Mouse (Mus musculus) limb, embryonic 15.5 days (tissue): ENCODE data around the gene Hmg20b. TPM values are rescaled to one million over a fixed set of nuclear protein-coding genes. Genes with fewer than 3 reads are reported as not detected.

ENCODE experiments used
- ATAC-seq: fragments of 200-750 bp; cut with Nextera tagmentation; 2 replicates; pipeline ENCODE4 v1.8.0; 2017; ENCODE audit warnings: low read depth, moderate TSS enrichment; ENCODE audit not compliant: insufficient number of reproducible peaks, low FRiP score, low TSS enrichment
- H3K27ac ChIP-seq: fragments of 300-500 bp; sonication (generic); 2 replicates; pipeline ENCODE4 v1.5.1; 2015; ENCODE audit warnings: moderate library complexity, mild to moderate bottlenecking, inconsistent platforms
- H3K27me3 ChIP-seq: fragments of 300-500 bp; sonication (generic); 2 replicates; pipeline ENCODE4 v1.6.1; 2015; ENCODE audit warnings: inconsistent platforms
- H3K36me3 ChIP-seq: fragments of 300-500 bp; sonication (generic); 2 replicates; pipeline ENCODE4 v1.6.1; 2015; ENCODE audit warnings: inconsistent platforms
- H3K4me1 ChIP-seq: fragments of 300-500 bp; sonication (generic); 2 replicates; pipeline ENCODE4 v1.6.1; 2015; ENCODE audit warnings: inconsistent platforms
- H3K4me2 ChIP-seq: fragments of 300-500 bp; sonication (generic); 2 replicates; pipeline ENCODE4 v1.6.1; 2015; ENCODE audit warnings: mild to moderate bottlenecking, inconsistent platforms
- H3K4me3 ChIP-seq: fragments of 300-500 bp; sonication (generic); 2 replicates; pipeline ENCODE4 v1.5.1; 2015; ENCODE audit warnings: mild to moderate bottlenecking, inconsistent platforms
- H3K9ac ChIP-seq: fragments of 300-500 bp; sonication (generic); 2 replicates; pipeline ENCODE4 v1.6.1; 2015; ENCODE audit warnings: inconsistent platforms
- H3K9me3 ChIP-seq: fragments of 300-500 bp; sonication (generic); 2 replicates; pipeline ENCODE4 v1.6.1; 2016; ENCODE audit warnings: inconsistent platforms
- WGBS: fragments of 180-500 bp; shearing (Covaris S2); methylation state at CpG from one replicate; pipeline ENCODE4 v1.1.7; 2015; 5-methylcytosine and 5-hydroxymethylcytosine counted together
- polyA plus RNA-seq: library from polyadenylated mRNA; unstranded; fragments of >200 nt; fragmentation: Nextera tagmentation; extraction: Ambion mirVana; gene quantifications from 2 replicates; pipeline ENCODE4 v1.2.1, GENCODE M21; 2015

Gene Hmg20b
- polyA plus RNA-seq, 1 experiment from 2014 or later = 89.9 TPM

DNA sequence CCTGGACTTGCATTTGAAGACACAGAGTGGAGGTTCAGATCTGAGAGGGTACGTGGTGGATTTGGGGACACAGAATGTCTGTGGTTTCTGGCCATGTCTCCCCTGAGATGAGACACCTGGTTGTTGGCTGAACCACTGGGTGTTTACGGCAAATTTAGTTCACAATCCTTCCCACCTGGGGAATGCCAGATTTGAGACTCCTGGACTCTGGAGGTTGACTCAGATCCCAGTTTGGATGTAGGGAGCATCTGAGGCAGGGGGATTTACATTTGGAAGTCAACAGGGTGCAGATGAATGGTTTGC lies 27.0 kb upstream of the Hmg20b start:
- H3K4me2 ChIP-seq = peak overlapping the region; percentile 60
- H3K27ac ChIP-seq = peak overlapping the region; percentile 54; the same call in 1 of the 2 replicates
- peak overlapping the region; percentile 83 for H3K9ac ChIP-seq
- H3K36me3 ChIP-seq = peaks cover 31% of the 10 kb centered on the region
- H3K4me1 ChIP-seq = peaks cover 26% of the 10 kb centered on the region
- ATAC-seq = no peak
- peak overlapping the region; percentile 82 for H3K4me3 ChIP-seq
- 51% methylated on average over 2 of the region's 2 CpGs for WGBS
- no peaks in the 10 kb centered on the region for H3K27me3 ChIP-seq
- no peaks in the 10 kb centered on the region for H3K9me3 ChIP-seq

DNA sequence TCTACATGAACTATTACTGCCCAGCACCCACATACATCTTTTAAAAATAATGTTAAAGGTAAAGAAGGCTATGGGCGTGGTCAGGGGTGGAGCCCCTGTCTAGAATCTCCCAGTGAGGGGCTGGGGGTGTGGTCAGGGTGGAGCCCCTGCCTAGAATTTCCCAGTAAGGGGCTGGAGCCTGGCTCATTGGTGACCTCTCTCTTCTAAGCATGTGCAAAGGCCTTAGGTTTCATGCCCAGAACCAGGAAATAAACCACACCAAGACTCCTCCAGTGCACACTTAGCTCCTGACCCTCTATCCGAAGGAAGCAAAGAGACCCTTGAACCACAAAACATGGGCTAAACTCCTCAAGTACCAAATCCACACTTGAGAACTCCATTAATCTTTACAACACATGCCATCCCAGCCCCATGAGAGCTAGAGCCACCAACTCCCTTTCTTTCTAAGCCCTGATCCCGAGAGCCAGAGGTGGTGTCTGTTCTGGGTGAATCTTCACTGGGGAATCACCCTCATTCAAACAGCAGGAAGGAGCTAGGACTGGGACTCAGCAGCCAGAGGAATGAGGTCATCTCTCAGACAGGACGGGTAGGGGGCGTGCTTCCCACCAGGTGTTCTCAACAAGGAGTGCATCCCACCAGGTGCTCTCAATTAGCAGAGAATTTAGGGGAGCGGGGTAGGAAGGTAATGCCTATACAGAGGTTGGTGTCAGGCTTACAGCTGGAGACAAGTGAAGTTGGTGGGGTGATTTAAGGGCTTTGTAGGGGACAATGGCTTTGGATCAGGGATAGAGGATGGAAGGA lies 26.5 kb upstream of the Hmg20b start:
- Histone ChIP-seq H3K4me2 (peak overlapping the region; percentile 60), H3K9ac (peak overlapping the region; percentile 83), H3K36me3 (peaks cover 37% of the 10 kb centered on the region), H3K4me1 (peaks cover 26% of the 10 kb centered on the region), H3K27ac (peak overlapping the region; percentile 54; the same call in 1 of the 2 replicates), H3K27me3 (no peaks in the 10 kb centered on the region), H3K4me3 (peak overlapping the region; percentile 82), H3K9me3 (no peaks in the 10 kb centered on the region)
- no peak for ATAC-seq
- 25% methylated on average over 6 of the region's 6 CpGs for WGBS

DNA sequence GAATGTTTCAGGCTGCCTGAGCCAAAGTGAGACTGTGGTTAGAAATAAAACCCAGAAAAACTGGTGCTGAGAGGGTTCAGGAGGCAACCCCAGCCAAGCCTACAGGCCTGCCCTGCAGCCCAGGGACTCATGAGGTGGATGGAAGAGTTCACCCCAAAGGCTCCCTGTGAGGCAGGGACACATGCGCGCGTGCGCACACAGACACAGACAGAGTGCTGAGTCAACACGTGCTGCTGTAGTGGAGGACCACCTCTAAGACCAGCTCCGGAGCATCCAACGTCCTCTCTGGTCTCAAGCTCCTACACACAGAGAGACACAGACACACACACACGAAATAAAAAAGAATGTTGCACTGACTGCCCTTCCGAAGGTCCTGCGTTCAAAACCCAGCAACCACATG lies 25.0 kb upstream of the Hmg20b start:
- ATAC-seq = no peak
- Histone ChIP-seq H3K9me3 (no peaks in the 10 kb centered on the region), H3K9ac (no peak overlapping the region), H3K36me3 (peaks cover 51% of the 10 kb centered on the region), H3K4me1 (peaks cover 26% of the 10 kb centered on the region), H3K4me3 (no peak overlapping the region), H3K4me2 (no peak overlapping the region), H3K27me3 (no peaks in the 10 kb centered on the region), H3K27ac (no peak overlapping the region)
- WGBS = 93% methylated on average over 10 of the region's 10 CpGs

- Histone ChIP-seq H3K4me2 (no peak overlapping the region), H3K9me3 (no peaks in the 10 kb centered on the region), H3K27ac (no peak overlapping the region), H3K36me3 (peaks cover 64% of the 10 kb centered on the region), H3K4me1 (peaks cover 32% of the 10 kb centered on the region), H3K4me3 (no peak overlapping the region), H3K9ac (no peak overlapping the region), H3K27me3 (peaks cover 34% of the 10 kb centered on the region)
- no peak for ATAC-seq
- WGBS = 73% methylated on average over 6 of the region's 6 CpGs
These were observed 16.9 kb upstream of the Hmg20b start for GRCm38 (mm10) chr10:81367207-81367495.

- H3K27ac ChIP-seq = no peak overlapping the region
- peaks cover 59% of the 10 kb centered on the region for H3K36me3 ChIP-seq
- no peak overlapping the region for H3K4me3 ChIP-seq
- peaks cover 32% of the 10 kb centered on the region for H3K4me1 ChIP-seq
- no peak overlapping the region for H3K9ac ChIP-seq
- H3K9me3 ChIP-seq = no peaks in the 10 kb centered on the region
- H3K27me3 ChIP-seq = peaks cover 34% of the 10 kb centered on the region
- no peak for ATAC-seq
- H3K4me2 ChIP-seq = no peak overlapping the region
- WGBS = 82% methylated on average over 6 of the region's 6 CpGs
These were observed 16.4 kb upstream of the Hmg20b start for GRCm38 (mm10) chr10:81366477-81367206.

DNA sequence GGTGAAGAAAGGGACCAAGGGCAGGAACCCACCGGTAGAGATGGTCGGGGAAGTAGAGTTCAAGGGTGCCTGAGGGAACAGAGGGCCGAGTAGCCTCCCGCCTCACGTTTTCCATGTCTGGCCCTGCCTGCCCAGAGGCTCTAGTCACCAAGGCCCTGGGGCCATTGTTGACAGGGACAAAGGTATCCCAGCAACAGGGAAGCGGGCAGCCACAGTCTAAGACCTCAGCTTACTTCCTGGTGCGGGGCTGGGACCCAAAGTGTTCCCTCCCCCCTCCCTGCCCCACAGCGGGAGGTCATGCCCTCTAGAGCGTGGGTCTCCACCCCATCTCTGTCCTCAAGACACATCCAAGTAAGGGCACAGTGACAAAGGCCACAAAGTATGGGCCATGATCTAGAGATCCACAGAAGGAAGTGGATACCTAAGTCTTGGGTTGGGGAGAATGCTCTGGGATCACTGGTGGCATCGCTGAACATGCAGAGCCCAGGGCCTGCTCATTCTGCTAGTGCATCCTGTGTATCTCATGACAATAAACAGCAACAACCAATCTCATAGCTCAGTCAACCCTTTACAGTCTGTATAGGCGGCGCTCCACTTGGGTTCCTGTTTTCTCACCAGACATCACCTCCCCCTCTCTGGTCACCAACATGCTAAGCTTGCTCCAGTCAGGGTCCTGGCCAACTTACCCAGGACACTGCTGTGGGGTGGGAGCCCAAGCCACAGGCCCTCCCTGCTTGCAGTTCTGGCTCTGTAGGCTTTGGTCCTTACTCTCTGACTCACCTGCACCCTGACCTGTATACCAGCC lies 15.6 kb upstream of the Hmg20b start, which contains the start of gene 4930404N11Rik:
4930404N11Rik (minus strand) TSS at position 145 of the 805 bp plus-strand sequence.
- peaks cover 52% of the 10 kb centered on the region for H3K36me3 ChIP-seq
- H3K27me3 ChIP-seq = peaks cover 34% of the 10 kb centered on the region
- peak within 1 kb of the TSS; percentile 32 for H3K4me3 ChIP-seq
- no peak within 1 kb of the TSS for H3K27ac ChIP-seq
- no peaks in the 10 kb centered on the region for H3K9me3 ChIP-seq
- 33% methylated on average over 12 of the region's 12 CpGs for WGBS
- peaks cover 35% of the 10 kb centered on the region for H3K4me1 ChIP-seq
- no peak for ATAC-seq
- peak within 1 kb of the TSS; percentile 50 for H3K4me2 ChIP-seq
- peak within 1 kb of the TSS; percentile 23; the same call in 1 of the 2 replicates for H3K9ac ChIP-seq

DNA sequence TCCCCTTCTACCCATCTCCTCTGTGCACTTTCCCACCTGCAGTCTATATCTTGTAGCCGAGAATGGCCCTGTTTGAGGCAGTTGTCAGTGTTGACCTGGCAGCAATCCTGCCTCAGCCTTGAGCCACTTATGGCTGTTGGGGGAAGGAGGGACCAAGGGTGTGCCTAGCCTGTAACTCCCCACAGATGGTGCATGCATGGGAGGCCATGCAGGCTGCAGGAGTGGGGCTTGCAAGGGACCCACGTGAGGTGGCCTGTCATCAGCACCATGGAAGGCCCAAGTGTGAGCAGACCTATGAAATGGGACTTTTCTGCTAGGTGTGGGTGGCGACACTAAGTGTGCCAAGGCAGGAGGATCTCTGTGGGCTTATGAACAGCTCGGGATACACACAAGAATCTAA lies 14.8 kb upstream of the Hmg20b start:
- H3K27ac ChIP-seq = no peak overlapping the region
- WGBS = 40% methylated on average over 4 of the region's 4 CpGs
- ATAC-seq = no peak

DNA sequence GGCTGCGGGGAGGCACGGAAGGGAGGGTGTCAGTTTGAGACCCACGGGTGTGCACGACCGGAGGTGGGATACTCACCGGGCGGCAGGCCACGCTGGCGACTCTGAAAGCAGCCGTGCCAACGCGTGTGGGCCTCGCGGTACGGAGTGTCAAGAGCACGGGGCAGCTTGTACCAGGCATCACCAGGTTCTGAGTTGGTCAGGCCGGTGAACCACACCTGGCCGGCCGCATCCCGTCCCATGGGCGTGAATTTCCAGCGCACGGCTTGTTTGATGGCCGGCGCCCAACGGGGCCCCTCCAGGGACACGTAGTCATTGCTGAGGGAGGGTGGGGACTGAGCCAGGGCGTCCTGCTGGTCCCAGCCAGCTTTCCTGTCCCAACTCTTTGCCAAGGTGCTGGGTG lies 14.4 kb upstream of the Hmg20b start:
- Histone ChIP-seq H3K4me3 (peak overlapping the region; percentile 32), H3K4me2 (peak overlapping the region; percentile 50), H3K36me3 (peaks cover 46% of the 10 kb centered on the region), H3K27ac (no peak overlapping the region; the same call in 1 of the 2 replicates), H3K27me3 (peaks cover 34% of the 10 kb centered on the region), H3K9ac (peak overlapping the region; percentile 23; the same call in 1 of the 2 replicates), H3K4me1 (peaks cover 39% of the 10 kb centered on the region), H3K9me3 (no peaks in the 10 kb centered on the region)
- no peak for ATAC-seq
- WGBS = 14% methylated on average over 28 of the region's 28 CpGs

More for the DNA sequence above, 14.8 kb upstream of the Hmg20b start:
- Histone ChIP-seq H3K4me2 (peak overlapping the region; percentile 50; the same call in 1 of the 2 replicates), H3K4me3 (no peak overlapping the region; the same call in 1 of the 2 replicates), H3K36me3 (peaks cover 46% of the 10 kb centered on the region), H3K27me3 (peaks cover 34% of the 10 kb centered on the region), H3K9me3 (no peaks in the 10 kb centered on the region), H3K4me1 (peaks cover 39% of the 10 kb centered on the region), H3K9ac (no peak overlapping the region)

DNA sequence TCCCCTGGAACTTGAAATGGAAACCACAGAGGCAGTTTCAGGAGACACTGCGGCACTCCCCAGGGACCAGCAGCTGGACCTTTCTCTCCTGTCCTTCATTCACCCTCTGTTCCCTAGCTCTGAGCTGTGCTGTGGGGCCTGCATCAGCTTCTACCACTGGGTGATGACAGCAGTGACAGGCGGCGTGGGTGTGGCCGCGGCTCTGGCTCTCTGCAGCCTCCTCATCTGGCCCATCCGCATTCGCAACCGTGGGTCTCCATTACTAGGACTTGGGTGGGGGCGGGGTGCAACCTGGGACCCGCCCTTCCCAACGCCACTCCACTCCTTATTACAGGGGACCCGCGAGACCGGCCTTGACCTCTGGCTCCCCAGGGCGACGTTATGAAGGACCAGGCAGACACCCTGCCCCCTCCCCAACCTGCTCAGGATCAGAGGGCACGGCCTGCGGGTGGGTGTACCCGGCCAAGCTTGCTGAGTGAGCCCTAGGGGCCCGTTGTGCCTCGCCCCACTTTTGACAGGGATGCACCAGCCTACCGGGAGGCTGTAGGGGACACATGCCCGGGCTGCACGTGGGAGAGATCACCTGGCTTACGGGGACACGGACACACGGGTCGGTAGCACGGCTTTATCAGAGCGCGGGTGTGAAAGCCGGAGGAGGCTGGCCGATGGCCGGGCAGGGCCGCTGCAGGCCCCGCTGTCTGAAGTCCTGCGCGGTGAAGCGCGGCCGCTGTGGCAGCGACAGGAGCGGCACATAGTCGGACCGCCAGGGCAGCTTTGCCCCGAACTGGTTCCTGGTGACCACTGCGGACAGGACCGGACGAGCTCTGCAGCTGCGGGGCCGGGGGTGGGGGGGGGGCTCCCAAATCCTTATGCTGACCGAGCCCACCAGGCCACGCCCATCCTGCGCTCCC lies 13.4 kb upstream of the Hmg20b start:
- Histone ChIP-seq H3K36me3 (peaks cover 37% of the 10 kb centered on the region), H3K4me1 (peaks cover 44% of the 10 kb centered on the region), H3K9ac (peak overlapping the region; percentile 23; the same call in 1 of the 2 replicates), H3K4me2 (peak overlapping the region; percentile 50), H3K9me3 (no peaks in the 10 kb centered on the region), H3K4me3 (peak overlapping the region; percentile 32), H3K27ac (no peak overlapping the region), H3K27me3 (peaks cover 34% of the 10 kb centered on the region)
- no peak for ATAC-seq
- WGBS = 13% methylated on average over 52 of the region's 54 CpGs

- peaks cover 55% of the 10 kb centered on the region for H3K4me1 ChIP-seq
- no peak overlapping the region for H3K27ac ChIP-seq
- no peak overlapping the region for H3K4me2 ChIP-seq
- 74% methylated on average over 12 of the region's 12 CpGs for WGBS
- no peaks in the 10 kb centered on the region for H3K9me3 ChIP-seq
- H3K27me3 ChIP-seq = peaks cover 34% of the 10 kb centered on the region
- H3K9ac ChIP-seq = no peak overlapping the region
- H3K4me3 ChIP-seq = no peak overlapping the region
- no peak for ATAC-seq
- H3K36me3 ChIP-seq = peaks cover 25% of the 10 kb centered on the region
These were observed 12.2 kb upstream of the Hmg20b start for GRCm38 (mm10) chr10:81362336-81362949.
